Mouse (Mus musculus) G1E (cell line): ENCODE results near the gene Slc25a10. TPM values are rescaled to one million over a fixed set of nuclear protein-coding genes. Genes with fewer than 3 reads are reported as not detected.

Source experiments
- ATAC-seq: 2 replicates; pipeline ENCODE4 v1.8.0; 2016; ENCODE audit warnings: mild to moderate bottlenecking; ENCODE audit not compliant: insufficient number of reproducible peaks, poor library complexity, low FRiP score, severe bottlenecking; ENCODE audit errors: extremely low read depth
- DNase-seq: peaks from one replicate; pipeline ENCODE4 v3.0.0; 2012; ENCODE audit warnings: low spot score
- H3K27me3 ChIP-seq: 2 replicates; pipeline ENCODE4 v1.6.1; 2012; ENCODE audit warnings: mild to moderate bottlenecking, low read length, inconsistent platforms; ENCODE audit not compliant: insufficient read depth
- H3K36me3 ChIP-seq: replicated peaks from 2 replicates; pipeline ENCODE3; 2012; ENCODE audit warnings: mild to moderate bottlenecking, inconsistent platforms
- H3K4me1 ChIP-seq: 2 replicates; pipeline ENCODE4 v1.6.1; 2012; ENCODE audit warnings: low read depth, low read length, inconsistent platforms, mixed read lengths; ENCODE audit not compliant: insufficient read depth
- H3K4me3 ChIP-seq: 2 replicates; pipeline ENCODE4 v1.5.1; 2012; ENCODE audit warnings: low read depth, mild to moderate bottlenecking, inconsistent platforms, low read length, moderate library complexity, mixed read lengths
- H3K9me3 ChIP-seq: replicated peaks from 2 replicates; pipeline ENCODE4 v1.6.1; 2012; ENCODE audit warnings: inconsistent platforms
- CTCF ChIP-seq: IDR thresholded peaks from 2 replicates; pipeline ENCODE4 v1.5.1; 2012; ENCODE audit warnings: low read depth, low read length, inconsistent platforms, mixed read lengths
- GATA1 ChIP-seq: IDR thresholded peaks from 2 replicates; pipeline ENCODE4 v1.6.1; 2012; ENCODE audit warnings: borderline replicate concordance, low read length, inconsistent platforms, mixed read lengths
- GATA2 ChIP-seq: IDR thresholded peaks from 2 replicates; pipeline ENCODE4 v1.6.1; 2012; ENCODE audit warnings: low read depth, low read length, inconsistent platforms, borderline replicate concordance
- POLR2AphosphoS5 ChIP-seq: IDR thresholded peaks from 2 replicates; pipeline ENCODE4 v1.6.1; 2012; ENCODE audit warnings: low read depth, low read length, inconsistent platforms; ENCODE audit not compliant: insufficient replicate concordance
- TAL1 ChIP-seq: conservative IDR thresholded peaks from 2 replicates; pipeline ENCODE4 v1.6.1; 2012; ENCODE audit warnings: low read depth, low read length, inconsistent platforms, mixed read lengths
- polyA plus RNA-seq: library from polyadenylated mRNA; stranded (reverse); fragments of >175 nt; gene quantifications from 2 replicates; pipeline ENCODE4 v1.2.3, GENCODE M21; 2012
- total RNA-seq, 2 experiments: library from RNA; stranded (forward) in 1 of 2; stranded (reverse) in 1 of 2; fragments of 200-1000 nt in 1 of 2; fragments of >200 nt in 1 of 2; fragmentation: Nextera tagmentation in 1 of 2; gene quantifications; 2 replicates each; pipeline ENCODE4 v1.2.3; 2014 to 2017

Slc25a10 gene
- total and polyA plus RNA-seq, 3 experiments, result 18.7 to 38.7 (median 22.1) TPM

- Histone ChIP-seq H3K4me3 (no peak overlapping the region), H3K4me1 (peaks cover 22% of the 10 kb centered on the region), H3K9me3 (no peaks in the 10 kb centered on the region), H3K36me3 (peaks cover 78% of the 10 kb centered on the region), H3K27me3 (no peaks in the 10 kb centered on the region)
- ATAC-seq (no peak), DNase-seq (no peak)
- TF ChIP-seq GATA2, result no peak
- no peak for TF ChIP-seq CTCF
- no peak for TF ChIP-seq TAL1
- no peak for TF ChIP-seq POLR2AphosphoS5
- TF ChIP-seq GATA1, result no peak
Observed at GRCm38 (mm10) chr11:120472052-120472451, 19.6 kb upstream of the Slc25a10 start.

- DNase-seq, result no peak
- Histone ChIP-seq H3K4me3 (peak overlapping the region; percentile 97; the same call in 1 of the 2 replicates), H3K4me1 (peaks cover 52% of the 10 kb centered on the region), H3K27me3 (no peaks in the 10 kb centered on the region), H3K36me3 (peaks cover 85% of the 10 kb centered on the region), H3K9me3 (no peaks in the 10 kb centered on the region)
- ATAC-seq, result no peak
- TF ChIP-seq TAL1 (no peak), GATA1 (no peak), CTCF (no peak), GATA2 (no peak), POLR2AphosphoS5 (no peak)
Observed at GRCm38 (mm10) chr11:120483448-120483934, 8.1 kb upstream of the Slc25a10 start.

- peak within 1 kb of the TSS; percentile 97 for H3K4me3 ChIP-seq
- DNase-seq, result peak; percentile 94
- no peaks in the 10 kb centered on the region for H3K9me3 ChIP-seq
- TF ChIP-seq GATA1 (no peak), TAL1 (no peak), GATA2 (no peak), POLR2AphosphoS5 (no peak; the same call in 1 of the 2 replicates)
- peaks cover 85% of the 10 kb centered on the region for H3K36me3 ChIP-seq
- ATAC-seq, result peak; percentile 75
- peaks cover 59% of the 10 kb centered on the region for H3K4me1 ChIP-seq
- H3K27me3 ChIP-seq, result no peaks in the 10 kb centered on the region
Observed at GRCm38 (mm10) chr11:120484265-120484981, 7.2 kb upstream of the Slc25a10 start, which contains the start of gene Mrpl12. TSS of gene Mrpl12 (plus strand) at chr11:120484613.

- Histone ChIP-seq H3K4me1 (peaks cover 67% of the 10 kb centered on the region), H3K9me3 (no peaks in the 10 kb centered on the region), H3K27me3 (no peaks in the 10 kb centered on the region), H3K36me3 (peaks cover 86% of the 10 kb centered on the region), H3K4me3 (peak overlapping the region; percentile 97)
- no peak for DNase-seq
- ATAC-seq, result no peak
- TF ChIP-seq TAL1 (no peak), GATA2 (no peak), POLR2AphosphoS5 (no peak), GATA1 (no peak), CTCF (no peak)
Observed at GRCm38 (mm10) chr11:120485251-120485650, 6.4 kb upstream of the Slc25a10 start.

GRCm38 (mm10) chr11:120488516-120488915 lies 3.1 kb upstream of the Slc25a10 start:
- no peaks in the 10 kb centered on the region for H3K27me3 ChIP-seq
- DNase-seq (no peak), ATAC-seq (no peak)
- no peak overlapping the region for H3K4me3 ChIP-seq
- peaks cover 72% of the 10 kb centered on the region for H3K36me3 ChIP-seq
- H3K4me1 ChIP-seq, result peaks cover 83% of the 10 kb centered on the region
- TF ChIP-seq GATA2 (no peak), TAL1 (no peak), POLR2AphosphoS5 (no peak), CTCF (no peak), GATA1 (no peak)
- H3K9me3 ChIP-seq, result no peaks in the 10 kb centered on the region

- peaks cover 82% of the 10 kb centered on the region for H3K4me1 ChIP-seq
- peak; percentile 94 for TF ChIP-seq CTCF
- no peak for TF ChIP-seq TAL1
- no peak for TF ChIP-seq GATA1
- no peak for TF ChIP-seq GATA2
- TF ChIP-seq POLR2AphosphoS5, result 0 out of 2 replicates have a peak, but pooled peaks have one; percentile 58
- no peaks in the 10 kb centered on the region for H3K27me3 ChIP-seq
- ATAC-seq (peak; percentile 24), DNase-seq (peak; percentile 47)
- peak overlapping the region; percentile 36; the same call in 1 of the 2 replicates for H3K4me3 ChIP-seq
- H3K9me3 ChIP-seq, result no peaks in the 10 kb centered on the region
- H3K36me3 ChIP-seq, result peaks cover 73% of the 10 kb centered on the region
Observed at GRCm38 (mm10) chr11:120489054-120489761, 2.4 kb upstream of the Slc25a10 start.
